Mouse (Mus musculus) cerebellum, adult 2 months (tissue): ENCODE results near the gene Spint2. TPM values are rescaled to one million over a fixed set of nuclear protein-coding genes. Genes with fewer than 3 reads are reported as not detected.

Source experiments
- polyA plus RNA-seq: library from polyadenylated mRNA; depleted of rRNA; stranded (reverse); fragments of >200 nt; gene quantifications from 2 replicates; pipeline ENCODE4 v1.2.3, GENCODE M21; 2012; rRNA removed

Spint2 gene
- polyA plus RNA-seq, 1 experiment, result 46.2 TPM

Other genes with a start within 250 kb of the Spint2 start
- gene Ryr1, start 156.7 kb downstream of the Spint2 start, polyA plus RNA-seq, result 9.5 and 12.1 TPM in 2 replicates
- 1.2 and 1.5 TPM in 2 replicates for gene Rasgrp4, start 147.1 kb downstream of the Spint2 start, polyA plus RNA-seq
- gene Fam98c, start 125.7 kb downstream of the Spint2 start, polyA plus RNA-seq, result 76.2 and 81.4 TPM in 2 replicates
- 0.86 and 1.1 TPM in 2 replicates for gene Ggn, start 111.7 kb downstream of the Spint2 start, polyA plus RNA-seq
- gene Spred3, start 111.5 kb downstream of the Spint2 start, polyA plus RNA-seq, result 22.5 and 25.4 TPM in 2 replicates
- gene Psmd8, start 101.2 kb downstream of the Spint2 start, polyA plus RNA-seq, result 239 and 249 TPM in 2 replicates
- 1.0 and 1.2 TPM in 2 replicates for gene Catsperg1, start 67.9 kb downstream of the Spint2 start, polyA plus RNA-seq
- 0.57 and 0.62 TPM in 2 replicates for gene Kcnk6, start 49.4 kb downstream of the Spint2 start, polyA plus RNA-seq
- gene Yif1b, start 43.6 kb downstream of the Spint2 start, polyA plus RNA-seq, result 131 and 143 TPM in 2 replicates
- 0.38 and 0.48 TPM in 2 replicates for gene 2200002D01Rik, start 33.4 kb downstream of the Spint2 start, polyA plus RNA-seq
- 81.8 and 99.7 TPM in 2 replicates for gene Ppp1r14a, start 7.4 kb upstream of the Spint2 start, polyA plus RNA-seq
- 28.3 and 29.8 TPM in 2 replicates for gene Dpf1, start 22.0 kb upstream of the Spint2 start, polyA plus RNA-seq
- gene Sipa1l3, start 236.7 kb upstream of the Spint2 start, polyA plus RNA-seq, result 63.3 and 74.7 TPM in 2 replicates